Mouse (Mus musculus) urinary bladder, postnatal 10 days (tissue): ENCODE results near the gene 9930104L06Rik.
"Not testable (repeated sequence)": the region's sequence is repeated elsewhere in the genome, so short reads cannot be mapped to it uniquely, and the experiment has no call there.

Experiments
- DNase-seq: peaks from one replicate; pipeline ENCODE4 v3.0.0; 2022; ENCODE audit warnings: low spot score

Gene 9930104L06Rik

DNA sequence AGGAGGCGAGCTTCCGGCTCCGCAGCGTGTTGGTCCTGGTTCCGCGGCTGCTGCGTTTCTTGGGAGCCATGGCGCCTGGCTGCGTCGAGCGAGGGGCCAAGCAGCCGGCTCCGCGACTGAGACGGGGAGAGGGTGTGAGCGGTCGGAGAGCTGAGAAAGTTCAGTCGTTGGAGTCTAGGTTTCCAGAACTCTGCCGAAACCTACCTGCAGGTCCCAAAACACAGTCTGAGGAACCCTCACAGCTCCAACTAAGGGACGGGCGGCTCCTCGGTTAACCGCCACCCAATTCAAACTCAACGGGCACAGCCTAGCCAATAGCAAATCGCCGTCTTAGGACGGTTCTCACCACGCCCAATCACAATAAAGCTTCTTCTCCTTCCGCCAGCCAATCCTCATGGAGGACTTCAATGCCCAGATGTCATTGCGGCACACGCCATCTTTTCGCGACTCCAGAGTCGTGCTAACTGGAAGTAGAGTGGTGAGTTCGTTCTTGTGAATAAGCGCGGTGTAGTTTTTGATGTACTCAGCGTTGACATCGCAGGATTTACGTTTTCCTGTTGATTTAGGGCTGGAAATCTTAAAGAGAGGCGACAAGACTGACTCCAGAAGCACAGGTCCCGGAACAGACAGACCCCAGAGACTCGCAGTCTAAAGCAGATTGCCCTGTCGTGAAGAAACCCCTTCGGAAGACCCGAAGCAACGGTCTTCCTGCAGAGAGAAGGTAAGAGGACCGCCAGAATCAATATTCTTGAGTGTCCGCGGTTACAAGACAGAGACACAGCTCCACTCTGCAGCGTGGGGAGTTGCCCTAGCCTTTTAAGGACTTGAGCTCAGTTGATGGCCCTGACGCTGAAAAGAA, at the start of gene 9930104L06Rik:
TSS of gene 9930104L06Rik (plus strand) at position 436 of the 859 bp plus-strand sequence.
- DNase-seq, result peak; percentile 64

GRCm38 (mm10) chr4:124888702-124889101, 48.1 kb upstream of the 9930104L06Rik start:
- DNase-seq, result no peak

DNA sequence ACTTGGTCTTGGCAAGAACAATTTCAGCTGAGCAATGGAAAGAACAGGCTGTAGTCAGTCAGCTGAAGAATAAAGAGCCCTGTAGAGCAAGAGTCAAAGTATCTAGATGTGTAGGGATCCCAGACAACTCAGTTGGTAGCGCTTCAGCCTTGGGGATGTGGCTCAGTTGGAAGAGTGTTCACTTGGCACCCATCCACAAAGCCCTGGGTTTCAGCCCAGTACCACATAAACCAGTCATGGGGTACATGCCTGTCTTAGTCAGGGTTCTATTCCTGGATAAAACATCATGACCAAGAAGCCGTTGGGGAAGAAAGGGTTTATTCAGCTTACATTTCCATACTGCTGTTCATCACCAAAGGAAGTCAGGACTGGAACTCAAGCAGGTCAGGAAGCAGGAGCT, 46.9 kb upstream of the 9930104L06Rik start:
- DNase-seq, result no peak

DNA sequence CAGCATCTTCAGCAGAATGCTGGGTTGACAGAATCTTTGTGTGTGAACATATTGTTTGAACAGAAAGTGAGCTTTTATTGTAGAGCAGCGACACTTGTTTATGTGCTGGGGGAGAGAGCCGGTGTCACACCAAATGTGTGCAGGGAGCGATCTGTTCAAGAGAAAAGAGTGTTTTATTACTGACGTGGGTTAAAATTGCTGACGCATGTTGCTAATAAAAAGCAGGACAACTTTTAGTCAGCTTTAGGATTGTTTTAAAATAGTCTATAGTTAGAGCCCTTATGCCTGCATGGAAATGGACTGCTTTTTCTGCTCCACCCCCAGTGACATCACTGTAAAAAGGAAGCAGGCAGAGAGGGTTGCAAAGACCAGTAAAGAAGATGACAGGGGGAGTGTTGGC, 46.0 kb upstream of the 9930104L06Rik start:
- DNase-seq, result no peak

GRCm38 (mm10) chr4:124893769-124894168, 43.1 kb upstream of the 9930104L06Rik start:
- DNase-seq, result no peak

DNA sequence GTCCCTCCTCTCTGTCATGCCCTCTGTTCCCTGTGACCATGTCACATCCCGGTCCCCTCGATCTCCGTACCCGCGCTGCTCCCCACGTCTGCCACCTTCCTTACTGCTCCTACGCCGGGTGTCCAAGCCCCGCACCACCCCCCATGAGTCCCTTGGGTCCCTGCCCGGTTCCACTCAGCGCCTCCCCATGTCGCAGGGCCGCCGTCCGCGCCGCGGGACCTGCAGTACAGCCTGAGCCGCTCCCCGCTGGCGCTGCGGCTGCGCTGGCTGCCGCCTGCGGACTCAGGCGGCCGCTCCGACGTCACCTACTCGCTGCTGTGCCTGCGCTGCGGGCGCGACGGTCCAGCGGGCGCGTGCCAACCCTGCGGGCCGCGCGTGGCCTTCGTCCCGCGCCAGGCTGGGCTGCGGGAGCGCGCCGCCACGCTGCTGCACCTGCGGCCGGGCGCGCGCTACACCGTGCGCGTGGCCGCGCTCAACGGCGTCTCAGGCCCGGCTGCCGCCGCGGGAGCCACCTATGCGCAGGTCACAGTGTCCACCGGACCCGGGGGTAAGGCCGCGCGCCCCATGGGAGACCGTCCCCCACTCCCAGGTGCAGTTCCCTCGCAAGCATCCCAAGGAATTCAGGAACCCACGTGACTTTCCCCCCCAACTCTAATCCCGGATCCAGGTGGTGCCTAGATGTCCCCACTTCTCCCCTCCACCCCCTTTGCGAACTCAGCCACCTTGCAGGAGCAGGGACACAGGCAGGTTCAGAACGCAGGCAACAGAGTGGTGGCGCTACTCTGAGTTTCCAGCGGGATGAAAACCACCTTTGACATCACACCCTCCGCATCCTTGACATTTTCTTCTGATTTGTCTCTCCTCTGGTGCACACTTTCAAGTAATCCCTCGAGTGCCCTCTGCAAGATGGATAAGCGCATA, 42.1 kb upstream of the 9930104L06Rik start:
- no peak for DNase-seq

GRCm38 (mm10) chr4:124898428-124898827, 38.4 kb upstream of the 9930104L06Rik start:
- DNase-seq, result no peak

DNA sequence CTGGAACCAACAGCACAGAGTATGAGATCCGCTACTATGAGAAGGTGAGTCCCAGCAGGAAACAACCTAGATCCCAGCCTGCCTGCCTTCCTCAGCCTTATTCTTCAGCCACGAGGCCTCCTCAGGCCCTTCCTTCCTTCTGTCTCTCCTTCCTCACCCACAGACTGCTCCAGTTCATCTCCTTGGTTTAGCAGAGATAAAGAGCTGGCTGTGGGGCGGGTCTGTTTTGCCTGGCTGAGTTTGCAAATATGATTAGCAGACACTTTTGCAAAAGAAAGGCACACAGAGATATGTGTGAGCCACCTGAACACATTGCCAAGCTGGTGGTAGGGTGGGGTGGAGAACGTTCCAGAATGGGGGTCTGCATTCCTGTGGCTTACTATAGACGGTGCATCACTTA, 36.9 kb upstream of the 9930104L06Rik start:
- DNase-seq, result no peak

DNA sequence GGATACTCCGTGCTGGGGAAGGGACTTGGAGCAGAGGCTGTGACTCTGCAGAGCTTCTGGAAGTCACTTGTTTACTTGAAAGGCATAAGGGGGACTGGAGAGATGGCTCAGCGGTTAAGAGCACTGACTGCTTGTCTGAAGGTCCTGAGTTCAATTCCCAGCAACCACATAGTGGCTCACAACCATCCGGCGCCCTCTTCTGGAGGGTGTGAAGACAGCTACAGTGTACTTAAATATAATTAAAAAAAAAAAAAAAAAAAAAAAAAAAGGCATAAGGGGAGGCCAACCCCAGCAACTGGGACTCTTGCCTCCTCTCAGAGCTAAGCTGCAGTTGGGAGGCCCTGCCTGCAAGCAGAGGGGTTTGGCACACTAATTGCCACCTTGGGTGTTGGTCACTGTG, 31.4 kb upstream of the 9930104L06Rik start:
- DNase-seq, result no peak

DNA sequence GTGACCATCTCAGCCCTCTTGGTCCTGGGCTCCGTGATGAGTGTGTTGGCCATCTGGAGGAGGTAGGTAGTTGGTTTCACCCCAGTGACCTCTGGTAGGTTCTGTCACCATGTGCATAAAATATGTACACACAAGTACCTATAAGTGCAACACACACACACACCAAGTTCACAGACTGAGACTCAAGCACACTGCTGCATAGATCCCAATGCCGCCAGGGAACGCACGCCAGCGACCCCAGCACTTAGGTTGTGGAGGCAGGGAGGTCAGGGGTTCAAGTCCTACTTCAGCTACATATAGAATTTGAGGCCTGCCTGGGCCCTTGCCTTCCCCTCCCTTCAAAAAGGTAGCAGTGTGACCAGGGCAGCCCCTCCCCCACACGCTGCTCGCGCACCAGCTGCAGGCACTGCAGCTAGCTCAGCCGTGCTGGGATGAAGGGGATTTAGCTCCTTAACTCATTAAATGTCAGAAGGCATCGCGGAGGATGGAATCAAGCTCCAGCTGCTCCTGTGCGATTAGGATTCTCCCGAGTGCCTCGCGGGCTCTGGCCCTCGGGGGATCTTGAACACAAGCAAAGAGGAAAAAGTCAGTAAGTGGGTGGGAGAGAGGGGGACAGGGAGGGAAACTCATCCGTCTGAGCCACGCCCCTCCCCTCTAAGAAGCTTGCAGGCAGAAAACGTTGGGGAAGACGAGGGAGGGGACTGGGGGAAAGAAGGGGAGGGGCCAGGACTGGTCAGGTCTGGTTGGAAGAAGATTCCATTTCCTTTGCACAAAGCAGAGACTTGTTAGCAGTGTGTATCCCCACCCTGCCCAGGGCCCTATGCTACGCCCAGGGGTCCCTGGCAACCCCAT, 30.7 kb upstream of the 9930104L06Rik start:
- DNase-seq, result no peak

DNA sequence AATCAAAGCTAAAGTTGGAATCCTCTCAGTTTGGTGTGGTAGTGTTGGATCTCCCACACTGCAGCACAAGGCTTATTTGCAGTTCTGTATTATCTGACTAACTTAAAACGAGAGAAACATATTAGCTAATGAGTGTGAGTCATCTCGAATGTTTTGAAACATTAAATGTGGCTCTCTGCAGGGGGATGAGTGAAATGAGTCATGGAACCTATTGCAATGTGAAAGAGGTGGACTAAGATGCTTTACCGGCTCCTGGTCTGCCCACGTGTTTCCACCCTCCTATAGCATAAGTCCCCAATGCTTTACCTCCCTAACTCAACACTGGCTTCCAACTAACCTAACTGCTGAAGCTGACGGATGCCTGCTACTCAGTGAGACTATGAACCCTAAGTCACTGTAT, 8.7 kb upstream of the 9930104L06Rik start:
- DNase-seq, result no peak

- not testable (repeated sequence) for DNase-seq
These were observed 2.4 kb downstream of the 9930104L06Rik start, which contains the start of gene Cdca8 for GRCm38 (mm10) chr4:124939211-124939610. TSS of gene Cdca8 (minus strand) at chr4:124939311.

GRCm38 (mm10) chr4:124943022-124943421, 6.2 kb downstream of the 9930104L06Rik start:
- peak; percentile 49 for DNase-seq

GRCm38 (mm10) chr4:124943781-124944180, 6.9 kb downstream of the 9930104L06Rik start:
- no peak for DNase-seq

GRCm38 (mm10) chr4:124944961-124945360, 8.1 kb downstream of the 9930104L06Rik start:
- DNase-seq, result no peak

- no peak for DNase-seq
These were observed 12.6 kb downstream of the 9930104L06Rik start for GRCm38 (mm10) chr4:124949488-124949887.

DNA sequence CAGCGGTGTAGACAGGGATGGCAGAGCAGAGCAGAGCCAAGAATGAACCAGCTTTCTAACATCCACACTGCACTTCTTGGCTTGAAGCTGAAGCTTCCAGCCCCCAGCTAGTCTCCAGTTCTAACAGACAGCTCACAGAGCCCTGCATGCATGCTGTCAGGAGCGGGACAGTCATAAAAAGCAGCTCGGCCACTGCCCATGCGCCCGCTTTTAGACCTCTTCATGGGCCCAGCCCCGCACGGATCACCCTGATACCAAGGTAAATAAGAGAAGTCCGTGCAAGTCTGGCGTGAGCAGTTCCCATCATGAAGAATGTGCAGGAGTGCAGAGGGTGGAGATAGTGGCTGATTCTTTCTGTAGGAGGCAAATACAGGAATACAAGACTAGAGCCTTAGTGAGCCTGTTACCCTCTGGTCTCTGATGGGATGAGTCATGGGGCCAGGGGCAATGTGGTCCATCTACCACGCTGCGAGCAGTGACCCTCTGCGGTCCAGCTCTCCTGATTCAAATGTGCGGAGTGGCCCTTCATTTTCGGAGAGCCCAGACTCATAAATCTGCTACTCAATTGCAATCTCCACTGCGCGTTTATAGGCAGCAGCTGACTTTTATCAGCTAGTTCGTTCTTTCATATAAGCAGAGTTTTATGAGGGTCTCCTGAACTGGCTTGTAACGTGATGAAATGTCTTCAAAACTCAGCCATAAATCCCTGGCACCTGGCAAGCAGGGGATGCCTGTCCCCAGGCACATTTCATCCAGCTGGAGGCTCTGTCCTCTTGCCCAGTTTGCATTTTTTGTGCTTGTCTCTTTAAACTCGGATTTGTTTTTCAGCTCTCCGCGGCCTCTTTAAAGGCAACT, 13.6 kb downstream of the 9930104L06Rik start:
- no peak for DNase-seq

GRCm38 (mm10) chr4:124951036-124951433, 14.2 kb downstream of the 9930104L06Rik start:
- DNase-seq, result no peak

GRCm38 (mm10) chr4:124953546-124953945, 16.7 kb downstream of the 9930104L06Rik start:
- DNase-seq, result no peak

DNA sequence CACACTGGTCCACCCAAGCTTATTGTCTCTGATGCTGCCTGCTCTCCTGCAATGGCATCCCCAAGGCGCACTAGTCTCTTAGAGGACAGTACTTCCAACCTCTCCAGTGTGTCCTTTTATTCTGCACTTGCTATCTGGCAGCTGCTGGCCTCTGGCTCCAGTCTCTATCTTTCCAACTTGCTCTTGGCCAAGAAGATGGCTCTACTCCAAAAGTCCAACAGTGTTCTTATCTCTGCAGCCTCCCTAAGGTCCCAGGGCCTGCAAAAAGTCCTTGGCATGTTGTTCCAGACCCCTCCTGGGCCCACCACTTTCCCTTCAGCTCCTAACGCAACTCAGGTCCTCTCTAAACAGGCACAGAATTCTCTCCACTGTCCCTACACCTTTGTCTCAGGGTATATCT, 20.4 kb downstream of the 9930104L06Rik start:
- no peak for DNase-seq

DNA sequence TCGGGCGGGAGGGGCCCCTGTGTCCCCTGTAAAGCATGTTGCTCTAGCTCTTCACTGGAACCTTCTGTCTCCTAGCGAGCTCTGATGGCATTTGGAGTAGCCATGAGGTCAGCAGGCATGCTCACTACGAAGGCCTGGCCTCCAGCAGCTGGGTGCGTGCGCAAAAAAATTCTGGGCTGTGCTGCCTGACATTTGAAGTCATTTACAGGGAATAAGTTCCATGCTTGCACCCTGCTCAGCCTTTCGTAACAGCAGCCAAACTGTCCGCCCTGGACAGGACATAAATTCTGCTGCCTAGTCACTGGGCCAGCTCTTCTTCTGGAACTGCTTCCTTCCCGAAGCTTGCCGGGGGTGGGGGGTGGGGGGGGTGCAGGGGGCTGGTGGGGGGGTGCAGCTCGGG, 22.2 kb downstream of the 9930104L06Rik start:
- DNase-seq, result no peak
